ENCODE assay signal across 14 mouse cellular contexts in genomic region chr13:101664010-101664409, GRCm38 (mm10).
DNase-seq lines count a peak whose midpoint lies in the region; ATAC-seq and TF ChIP-seq lines count a peak whose summit lies in the region.
"Had no signal": no experiment of that assay in that cellular context is flagged by ENCODE, and none has a peak within 500 bp of the region (broad histone marks: within the 10 kb centered on the region; RNA-seq: fewer than 3 reads in every experiment).

No protein-coding gene starts in this region.

- ATAC-seq in hematopoietic stem cell, adult 5-6 weeks (replicated peaks in 1 of 2; ENCODE audit: insufficient read depth in 1 of 2, low FRiP score in 2 of 2, low TSS enrichment in 1 of 2, low read depth in 1 of 2, poor library complexity in 2 of 2, severe bottlenecking in 2 of 2), result peak; percentile 83 to 92
- peak; percentile 76 for ATAC-seq in megakaryocyte progenitor cell, adult 5-6 weeks (replicated peaks; ENCODE audit: poor library complexity)

- no peaks in the 10 kb centered on the region for H3K36me3 ChIP-seq in CH12.LX (replicated peaks in 1 of 2; ENCODE audit: control insufficient read depth in 1 of 2, insufficient read depth in 1 of 2, low read length in 1 of 2)
- no peaks in the 10 kb centered on the region for H3K36me3 ChIP-seq in kidney, adult 2 months (ENCODE audit: control insufficient read depth, insufficient read depth, low read length)
- H3K36me3 ChIP-seq: embryonic facial prominence, embryonic 15.5 days; lung, embryonic 15.5 days had no signal

- H3K27me3 ChIP-seq in CH12.LX (replicated peaks), result no peaks in the 10 kb centered on the region
- H3K27me3 ChIP-seq in kidney, adult 2 months (replicated peaks; ENCODE audit: control insufficient read depth, insufficient read depth, low read length), result no peaks in the 10 kb centered on the region
- H3K27me3 ChIP-seq: embryonic facial prominence, embryonic 15.5 days; lung, embryonic 15.5 days had no signal

- no peak overlapping the region for H3K9ac ChIP-seq in CH12.LX (ENCODE audit: insufficient read depth, low read depth)
- H3K9ac ChIP-seq: embryonic facial prominence, embryonic 15.5 days; hindbrain, embryonic 14.5 days; lung, embryonic 15.5 days had no signal

- H3K4me2 ChIP-seq in CH12.LX (ENCODE audit: insufficient read depth, low read depth, poor library complexity, severe bottlenecking), result peak overlapping the region; percentile 34; the same call in 1 of the 2 replicates
- H3K4me2 ChIP-seq: embryonic facial prominence, embryonic 15.5 days; hindbrain, embryonic 14.5 days; lung, embryonic 15.5 days had no signal

- dilution Hi-C loops in CH12.LX (cut with MboI; ENCODE audit: extremely low pct_ligation_motif_present, extremely low pct_unique_long_range_greater_than_20kb, low sequenced_read_pairs), result no loop called here

- 84% methylated on average over 5 of the region's 5 CpGs for WGBS in kidney, adult 2 months

- peaks cover 15 to 52% of the 10 kb centered on the region in 2 experiments for H3K4me1 ChIP-seq in CH12.LX (ENCODE audit: control insufficient read depth in 1 of 2, insufficient read depth in 2 of 2)
- H3K4me1 ChIP-seq in kidney, adult 2 months (ENCODE audit: control insufficient read depth, insufficient read depth, low read length), result no peaks in the 10 kb centered on the region
- H3K4me1 ChIP-seq: embryonic facial prominence, embryonic 15.5 days; lung, embryonic 15.5 days had no signal

- H3K4me3 ChIP-seq in CH12.LX (replicated peaks in 1 of 3; ENCODE audit: low read depth in 2 of 3, low read length in 2 of 3, poor library complexity in 1 of 3), result peak overlapping the region in 1 of 3 experiments; percentile 3
- H3K4me3 ChIP-seq in kidney, adult 2 months (ENCODE audit: insufficient read depth, low read depth, low read length), result no peak overlapping the region
- H3K4me3 ChIP-seq: embryonic facial prominence, embryonic 15.5 days; left cerebral cortex, adult 2 months; lung, embryonic 15.5 days had no signal

- peaks cover 3% of the 10 kb centered on the region for H3K9me3 ChIP-seq in CH12.LX (replicated peaks; ENCODE audit: low read length)
- H3K9me3 ChIP-seq: embryonic facial prominence, embryonic 15.5 days; lung, embryonic 15.5 days had no signal

- peak; percentile 32; the same call in 1 of the 2 replicates for TF ChIP-seq POLR2A in CH12.LX (IDR thresholded peaks at IDR 0.05; ENCODE audit: low read depth, low read length)
- TF ChIP-seq POLR2A in kidney, adult 2 months (IDR thresholded peaks at IDR 0.05; ENCODE audit: low read depth, low read length), result no peak

- in situ Hi-C loops in CH12.LX (cut with MboI; ENCODE audit: low pct_ligation_motif_present, low pct_unique_long_range_greater_than_20kb, low sequenced_read_pairs), result loop anchor here (10.0 kb wide), 1 partner anchor 119 kb away; no protein-coding TSS in a partner anchor

- no peak for TF ChIP-seq CTCF in CH12.LX (conservative IDR thresholded peaks at IDR 0.05 in 1 of 2, IDR thresholded peaks at IDR 0.05 in 1 of 2; ENCODE audit: low read depth in 2 of 2, low read length in 2 of 2)
- no peak for TF ChIP-seq CTCF in kidney, adult 2 months (conservative IDR thresholded peaks at IDR 0.05; ENCODE audit: insufficient read depth, insufficient read length, low read depth, low read length)

- no peaks in the 10 kb centered on the region for H3K79me2 ChIP-seq in CH12.LX (replicated peaks; ENCODE audit: control insufficient read depth, extremely low read depth, insufficient read depth, poor library complexity, severe bottlenecking)

- no peak for TF ChIP-seq RAD21 in CH12.LX (IDR thresholded peaks at IDR 0.05; ENCODE audit: low read depth, low read length)

- TF ChIP-seq EP300 in CH12.LX (IDR thresholded peaks at IDR 0.05; ENCODE audit: low read length), result no peak

- 0 out of 2 replicates have a peak overlapping the region, but pooled peaks have one; percentile 1 for H3K27ac ChIP-seq in CH12.LX (ENCODE audit: insufficient read depth, low read depth)
- H3K27ac ChIP-seq in kidney, adult 2 months (ENCODE audit: insufficient read depth, low read depth, low read length), result no peak overlapping the region
- H3K27ac ChIP-seq: embryonic facial prominence, embryonic 15.5 days; hindbrain, embryonic 14.5 days; left cerebral cortex, adult 2 months; lung, embryonic 15.5 days had no signal

- peak; percentile 83 for DNase-seq in heart, adult 11 months
- no peak for DNase-seq in heart, postnatal 4 days
- DNase-seq in CH12.LX (ENCODE audit: extremely low read depth), result peak; percentile 75
- DNase-seq in cerebellum, adult 9-11 months, result no peak
- DNase-seq in gastrocnemius, postnatal 25 days, result no peak
- DNase-seq in kidney, adult 2 months, result no peak
- DNase-seq: adrenal gland, postnatal 25 days; cerebellum, postnatal 36 days had no signal

TF ChIP-seq in CH12.LX, 34 proteins besides CTCF, POLR2A, EP300 and RAD21:
- 0 out of 2 replicates have a peak, but pooled peaks have one; percentile 16 for TF ChIP-seq MAX (IDR thresholded peaks at IDR 0.05; ENCODE audit: low read length)
- TF ChIP-seq JUND (conservative IDR thresholded peaks at IDR 0.05; ENCODE audit: low read depth, low read length), result no peak
- 0 out of 2 replicates have a peak, but pooled peaks have one; percentile 40 for TF ChIP-seq TBP (conservative IDR thresholded peaks at IDR 0.05; ENCODE audit: low read depth, low read length)
- TF ChIP-seq ELF1 (IDR thresholded peaks at IDR 0.05; ENCODE audit: low read depth, low read length), result 0 out of 2 replicates have a peak, but pooled peaks have one; percentile 17
- TF ChIP-seq ETS1 (conservative IDR thresholded peaks at IDR 0.05; ENCODE audit: low read depth, low read length), result peak; percentile 40; the same call in 1 of the 2 replicates
TF ChIP-seq in CH12.LX: peak in this region for 4.

Comparison
In these comparisons a context has a peak if more than half of its experiments do, and no peak if none do; other contexts are left out.
1. DNase-seq: peak in heart, adult 11 months (single experiment) and CH12.LX (single experiment); none in heart, postnatal 4 days (single experiment), cerebellum, adult 9-11 months (single experiment), gastrocnemius, postnatal 25 days (single experiment) and kidney, adult 2 months (single experiment).